Mouse (Mus musculus) heart, postnatal 0 days (tissue): ENCODE results near the gene Atp6v0c. TPM values are rescaled to one million over a fixed set of nuclear protein-coding genes. Genes with fewer than 3 reads are reported as not detected.

ENCODE experiments used
- ATAC-seq: fragments of 200-750 bp; cut with Nextera tagmentation; 2 replicates; pipeline ENCODE4 v1.8.0; 2017; ENCODE audit warnings: low read depth, moderate number of reproducible peaks, moderate library complexity; ENCODE audit not compliant: insufficient read depth
- DNase-seq: peaks from one replicate; pipeline ENCODE4 v3.0.0-alpha.2; 2016; ENCODE audit warnings: low spot score
- H3K27ac ChIP-seq: fragments of 300-500 bp; sonication (generic); 2 replicates; pipeline ENCODE4 v1.5.1; 2014; ENCODE audit warnings: low read depth, mild to moderate bottlenecking
- H3K27me3 ChIP-seq: fragments of 300-500 bp; sonication (generic); 2 replicates; pipeline ENCODE4 v1.6.1; 2014; ENCODE audit warnings: low read length, mixed read lengths; ENCODE audit not compliant: control insufficient read depth, insufficient read depth
- H3K36me3 ChIP-seq: fragments of 300-500 bp; sonication (generic); replicated peaks from 2 replicates; pipeline ENCODE4 v1.6.1; 2014; ENCODE audit warnings: low read length, mixed read lengths; ENCODE audit not compliant: control insufficient read depth, insufficient read depth
- H3K4me1 ChIP-seq: fragments of 300-500 bp; sonication (generic); 2 replicates; pipeline ENCODE4 v1.6.1; 2014; ENCODE audit warnings: antibody characterized with exemption; ENCODE audit not compliant: control insufficient read depth, insufficient read depth
- H3K4me2 ChIP-seq: fragments of 300-500 bp; sonication (generic); 2 replicates; pipeline ENCODE4 v1.6.1; 2014; ENCODE audit warnings: low read depth, mild to moderate bottlenecking, low read length, moderate library complexity
- H3K4me3 ChIP-seq: fragments of 300-500 bp; sonication (generic); 2 replicates; pipeline ENCODE4 v1.5.1; 2014; ENCODE audit warnings: low read depth, low read length
- H3K9ac ChIP-seq: fragments of 300-500 bp; sonication (generic); replicated peaks from 2 replicates; pipeline ENCODE4 v1.6.1; 2014; ENCODE audit warnings: low read depth, low read length, mixed read lengths
- H3K9me3 ChIP-seq: fragments of 300-500 bp; sonication (generic); replicated peaks from 2 replicates; pipeline ENCODE4 v1.6.1; 2016; ENCODE audit warnings: low read length; ENCODE audit not compliant: control insufficient read depth
- CTCF ChIP-seq: IDR thresholded peaks from 2 replicates; pipeline ENCODE4 v1.5.1; 2016; ENCODE audit warnings: antibody characterized with exemption, control low read depth, low read depth
- EP300 ChIP-seq: IDR thresholded peaks from 2 replicates; pipeline ENCODE4 v1.6.1; 2016; ENCODE audit warnings: antibody characterized with exemption, low read depth
- WGBS: fragments of 180-500 bp; shearing (Covaris S2); extraction: QIAGEN DNeasy Blood & Tissue Kit; methylation state at CpG from one replicate; pipeline ENCODE4 v1.1.7; 2014; 5-methylcytosine and 5-hydroxymethylcytosine counted together
- polyA plus RNA-seq: library from polyadenylated mRNA; unstranded; fragments of >200 nt; fragmentation: Nextera tagmentation; extraction: Ambion mirVana; gene quantifications from 2 replicates; pipeline ENCODE4 v1.2.1, GENCODE M21; 2015
- total RNA-seq: library from RNA; depleted of rRNA; stranded (reverse); fragments of >200 nt; gene quantifications from 2 replicates; pipeline ENCODE4 v1.2.3, GENCODE M21; 2014; ENCODE audit warnings: low replicate concordance

The Atp6v0c gene
- total and polyA plus RNA-seq, 2 experiments from 2014 or later, result 238 to 570 TPM

GRCm38 (mm10) chr17:24203068-24203467 lies 33.6 kb upstream of the Atp6v0c start:
- Histone ChIP-seq H3K4me1 (peaks cover 50% of the 10 kb centered on the region), H3K27me3 (peaks cover 23% of the 10 kb centered on the region), H3K9me3 (no peaks in the 10 kb centered on the region), H3K4me2 (no peak overlapping the region), H3K4me3 (no peak overlapping the region), H3K27ac (no peak overlapping the region), H3K9ac (no peak overlapping the region), H3K36me3 (no peaks in the 10 kb centered on the region)
- DNase-seq (no peak), ATAC-seq (no peak)
- 28% methylated on average over 4 of the region's 4 CpGs for WGBS
- TF ChIP-seq CTCF (no peak), EP300 (no peak)

DNA sequence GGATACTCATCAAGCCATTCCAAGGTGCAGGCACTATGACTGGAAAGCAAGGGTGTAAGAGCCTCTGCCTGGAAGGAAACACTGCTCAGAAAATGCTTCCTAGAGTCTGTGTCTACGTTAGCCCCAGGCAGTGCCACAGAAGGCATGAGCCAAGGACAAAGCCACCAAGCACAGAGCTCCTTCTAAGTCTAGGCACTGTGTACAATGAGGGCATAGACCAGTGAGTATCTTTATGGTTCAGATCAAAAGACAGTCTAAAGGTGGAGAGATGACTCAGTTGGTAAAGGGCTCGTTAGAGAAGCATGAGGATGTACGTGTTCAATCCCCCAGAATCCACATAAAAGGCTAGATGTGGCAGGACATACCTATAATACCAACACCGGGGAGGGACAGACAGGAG lies 31.6 kb upstream of the Atp6v0c start:
- H3K4me2 ChIP-seq, result no peak overlapping the region
- TF ChIP-seq EP300 (no peak), CTCF (no peak)
- H3K4me3 ChIP-seq, result no peak overlapping the region
- no peaks in the 10 kb centered on the region for H3K9me3 ChIP-seq
- 74% methylated on average over 4 of the region's 4 CpGs for WGBS
- no peak for DNase-seq
- H3K36me3 ChIP-seq, result no peaks in the 10 kb centered on the region
- peaks cover 3% of the 10 kb centered on the region; the same call in 1 of the 2 replicates for H3K27me3 ChIP-seq
- ATAC-seq, result no peak
- H3K9ac ChIP-seq, result no peak overlapping the region
- H3K27ac ChIP-seq, result no peak overlapping the region
- peaks cover 50% of the 10 kb centered on the region for H3K4me1 ChIP-seq

GRCm38 (mm10) chr17:24199741-24200140 lies 30.2 kb upstream of the Atp6v0c start:
- Histone ChIP-seq H3K4me1 (peaks cover 41% of the 10 kb centered on the region), H3K4me2 (no peak overlapping the region), H3K9me3 (no peaks in the 10 kb centered on the region), H3K4me3 (no peak overlapping the region), H3K27me3 (no peaks in the 10 kb centered on the region), H3K27ac (no peak overlapping the region), H3K36me3 (no peaks in the 10 kb centered on the region), H3K9ac (no peak overlapping the region)
- 34% methylated on average over 4 of the region's 4 CpGs for WGBS
- peak; percentile 54 for ATAC-seq
- TF ChIP-seq EP300 (no peak), CTCF (no peak)
- DNase-seq, result peak; percentile 45

GRCm38 (mm10) chr17:24199252-24199651 lies 29.8 kb upstream of the Atp6v0c start:
- DNase-seq (no peak), ATAC-seq (no peak)
- 84% methylated on average over 4 of the region's 4 CpGs for WGBS
- Histone ChIP-seq H3K4me1 (peaks cover 37% of the 10 kb centered on the region), H3K36me3 (no peaks in the 10 kb centered on the region), H3K27me3 (no peaks in the 10 kb centered on the region), H3K4me2 (no peak overlapping the region), H3K4me3 (no peak overlapping the region), H3K9ac (no peak overlapping the region), H3K27ac (no peak overlapping the region), H3K9me3 (no peaks in the 10 kb centered on the region)
- TF ChIP-seq EP300, result no peak
- TF ChIP-seq CTCF, result no peak

DNA sequence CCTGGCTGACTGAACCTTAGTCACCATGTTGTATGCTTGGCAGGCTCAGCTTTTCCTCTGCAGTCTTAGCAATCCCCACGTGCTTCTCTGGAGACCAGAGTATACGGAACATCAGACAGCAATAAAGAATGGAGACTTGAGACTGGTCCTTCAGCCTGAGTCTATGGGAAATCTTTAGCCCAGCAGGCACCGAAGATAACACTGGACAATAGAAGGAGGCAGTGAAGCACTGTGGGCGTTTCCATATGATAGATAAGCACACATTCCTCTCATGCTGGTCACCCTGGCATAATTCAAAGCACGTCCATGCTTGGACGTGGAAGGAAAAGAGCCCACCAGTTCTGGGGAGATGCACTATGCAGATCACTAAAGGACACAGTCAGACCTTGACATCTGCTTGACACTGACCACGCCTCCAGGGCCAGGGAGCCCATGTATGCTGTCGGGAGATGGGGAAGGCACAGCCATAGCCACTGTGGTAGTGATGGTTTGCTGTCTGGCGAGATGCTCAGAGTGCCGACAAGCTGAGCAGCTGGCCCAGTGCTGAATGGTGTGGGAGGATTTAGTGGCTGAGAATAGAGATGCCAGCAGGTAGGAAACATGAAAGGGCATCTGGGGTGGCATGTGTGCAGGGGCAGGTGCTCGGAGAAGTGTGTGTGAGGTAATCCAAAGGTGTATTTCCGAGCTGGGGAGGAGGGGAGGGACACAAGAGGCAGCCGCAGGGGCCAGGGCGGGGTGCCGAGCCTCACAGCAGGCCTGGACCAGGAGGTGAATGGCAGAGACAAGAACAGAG lies 27.7 kb upstream of the Atp6v0c start:
- Histone ChIP-seq H3K9me3 (no peaks in the 10 kb centered on the region), H3K9ac (no peak overlapping the region), H3K36me3 (no peaks in the 10 kb centered on the region), H3K27me3 (no peaks in the 10 kb centered on the region), H3K4me3 (no peak overlapping the region), H3K4me2 (no peak overlapping the region), H3K4me1 (peaks cover 21% of the 10 kb centered on the region), H3K27ac (no peak overlapping the region)
- ATAC-seq, result 0 out of 2 replicates have a peak, but pooled peaks have one; percentile 21
- 39% methylated on average over 15 of the region's 15 CpGs for WGBS
- DNase-seq, result no peak
- TF ChIP-seq EP300, result no peak
- TF ChIP-seq CTCF, result no peak

GRCm38 (mm10) chr17:24195349-24195748 lies 25.8 kb upstream of the Atp6v0c start:
- DNase-seq, result no peak
- H3K9ac ChIP-seq, result no peak overlapping the region
- no peaks in the 10 kb centered on the region for H3K36me3 ChIP-seq
- WGBS, result 64% methylated on average over 2 of the region's 2 CpGs
- no peaks in the 10 kb centered on the region for H3K9me3 ChIP-seq
- no peak overlapping the region for H3K4me2 ChIP-seq
- H3K4me3 ChIP-seq, result no peak overlapping the region
- ATAC-seq, result no peak
- H3K4me1 ChIP-seq, result peaks cover 25% of the 10 kb centered on the region
- TF ChIP-seq CTCF (no peak), EP300 (no peak)
- H3K27me3 ChIP-seq, result no peaks in the 10 kb centered on the region
- no peak overlapping the region for H3K27ac ChIP-seq
